Comparison of ENCODE assay signal across 8 mouse cellular contexts in the genomic region with DNA sequence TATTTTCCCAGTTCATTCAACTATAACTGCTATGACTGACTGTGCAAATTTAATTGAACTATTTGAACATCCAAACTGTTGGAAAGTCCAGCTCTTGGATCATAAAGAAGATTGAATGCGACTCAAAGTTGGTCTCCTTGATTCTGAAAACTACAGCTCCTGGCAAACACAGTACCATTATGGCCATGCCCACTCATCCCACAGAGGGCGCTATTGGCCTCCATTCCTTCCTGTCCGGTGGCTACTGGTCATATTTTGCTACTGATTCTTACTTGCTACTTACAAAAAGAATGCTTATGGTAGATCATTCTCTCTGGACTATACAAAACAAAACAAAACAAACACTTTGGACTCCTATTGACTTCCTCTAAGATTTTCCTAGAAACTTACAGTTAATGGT.
DNase-seq lines count a peak whose midpoint lies in the region; ATAC-seq and TF ChIP-seq lines count a peak whose summit lies in the region.

No protein-coding gene starts in this region.

- no peak overlapping the region for H3K9ac ChIP-seq in hindbrain, embryonic 14.5 days
- no peak overlapping the region for H3K9ac ChIP-seq in hindbrain, embryonic 13.5 days

- H3K36me3 ChIP-seq in hindbrain, embryonic 14.5 days (replicated peaks; ENCODE audit: control insufficient read depth, insufficient read depth), result no peaks in the 10 kb centered on the region
- no peaks in the 10 kb centered on the region for H3K36me3 ChIP-seq in hindbrain, embryonic 13.5 days
- no peaks in the 10 kb centered on the region for H3K36me3 ChIP-seq in E14TG2a.4 (ENCODE audit: insufficient read depth, low read length)

- H3K9me3 ChIP-seq in hindbrain, embryonic 14.5 days (ENCODE audit: control insufficient read depth, low read length), result no peaks in the 10 kb centered on the region
- no peaks in the 10 kb centered on the region for H3K9me3 ChIP-seq in hindbrain, embryonic 13.5 days
- no peaks in the 10 kb centered on the region for H3K9me3 ChIP-seq in E14TG2a.4 (ENCODE audit: low read length)

- WGBS in hindbrain, embryonic 14.5 days, result 22% methylated on average over 3 of the region's 3 CpGs
- WGBS in hindbrain, embryonic 13.5 days, result 24% methylated on average over 3 of the region's 3 CpGs

- no peak overlapping the region for H3K4me3 ChIP-seq in hindbrain, embryonic 14.5 days (replicated peaks; ENCODE audit: low read length)
- H3K4me3 ChIP-seq in hindbrain, embryonic 13.5 days, result no peak overlapping the region
- no peak overlapping the region for H3K4me3 ChIP-seq in E14TG2a.4 (replicated peaks; ENCODE audit: low read length)

- no peak overlapping the region for H3K27ac ChIP-seq in hindbrain, embryonic 14.5 days
- no peak overlapping the region for H3K27ac ChIP-seq in hindbrain, embryonic 13.5 days

- H3K4me2 ChIP-seq in hindbrain, embryonic 14.5 days (replicated peaks), result no peak overlapping the region
- no peak overlapping the region for H3K4me2 ChIP-seq in hindbrain, embryonic 13.5 days

- no peak for ATAC-seq in hindbrain, embryonic 14.5 days (ENCODE audit: low FRiP score)
- no peak for ATAC-seq in hindbrain, embryonic 13.5 days (ENCODE audit: low FRiP score)
- peak; percentile 44; the same call in 1 of the 2 replicates for ATAC-seq in megakaryocyte, adult 5-6 weeks (ENCODE audit: poor library complexity, severe bottlenecking)

- H3K27me3 ChIP-seq in hindbrain, embryonic 14.5 days (ENCODE audit: control insufficient read depth, insufficient read depth, low read length), result no peaks in the 10 kb centered on the region
- peaks cover 3% of the 10 kb centered on the region; the same call in 1 of the 2 replicates for H3K27me3 ChIP-seq in hindbrain, embryonic 13.5 days
- H3K27me3 ChIP-seq in E14TG2a.4 (ENCODE audit: insufficient read depth, low read length), result peaks cover 7% of the 10 kb centered on the region

- H3K4me1 ChIP-seq in hindbrain, embryonic 14.5 days (replicated peaks; ENCODE audit: control insufficient read depth, insufficient read depth, low read length), result no peaks in the 10 kb centered on the region
- H3K4me1 ChIP-seq in hindbrain, embryonic 13.5 days (replicated peaks), result no peaks in the 10 kb centered on the region
- H3K4me1 ChIP-seq in E14TG2a.4 (replicated peaks; ENCODE audit: low read depth, low read length), result no peaks in the 10 kb centered on the region

- peak; percentile 62 for TF ChIP-seq CTCF in E14TG2a.4 (conservative IDR thresholded peaks at IDR 0.05; ENCODE audit: low read length)

- peak; percentile 52 for DNase-seq in hindbrain, embryonic 14.5 days (ENCODE audit: low spot score)
- DNase-seq in brain, adult 2 months (ENCODE audit: low read depth, low spot score), result peak; percentile 66
- peak; percentile 57 to 60 for DNase-seq in frontal cortex, postnatal 25 days (ENCODE audit: low spot score in 2 of 2)
- DNase-seq in layer of hippocampus, adult 9-11 months, result peak; percentile 36
- DNase-seq in MN1 (ENCODE audit: low spot score), result no peak
